Mouse (Mus musculus) activated CD4-positive, CD25-positive, alpha-beta regulatory T cell, adult 4 months (primary cell): ENCODE data around the gene Mybph. TPM values are rescaled to one million over a fixed set of nuclear protein-coding genes. Genes with fewer than 3 reads are reported as not detected.
"Not testable (repeated sequence)": the region's sequence is repeated elsewhere in the genome, so short reads cannot be mapped to it uniquely, and the experiment has no call there.

Source experiments
- ATAC-seq: one replicate; pipeline ENCODE4 v1.8.0; 2017
- polyA plus RNA-seq, 2 experiments: library from polyadenylated mRNA; unstranded; fragments of 100-300 nt; shearing (Covaris generic); gene quantifications; one replicate each; pipeline ENCODE4 v1.2.1; 2017

The Mybph gene
- polyA plus RNA-seq, 2 experiments from 2014 or later, result not detected

DNA sequence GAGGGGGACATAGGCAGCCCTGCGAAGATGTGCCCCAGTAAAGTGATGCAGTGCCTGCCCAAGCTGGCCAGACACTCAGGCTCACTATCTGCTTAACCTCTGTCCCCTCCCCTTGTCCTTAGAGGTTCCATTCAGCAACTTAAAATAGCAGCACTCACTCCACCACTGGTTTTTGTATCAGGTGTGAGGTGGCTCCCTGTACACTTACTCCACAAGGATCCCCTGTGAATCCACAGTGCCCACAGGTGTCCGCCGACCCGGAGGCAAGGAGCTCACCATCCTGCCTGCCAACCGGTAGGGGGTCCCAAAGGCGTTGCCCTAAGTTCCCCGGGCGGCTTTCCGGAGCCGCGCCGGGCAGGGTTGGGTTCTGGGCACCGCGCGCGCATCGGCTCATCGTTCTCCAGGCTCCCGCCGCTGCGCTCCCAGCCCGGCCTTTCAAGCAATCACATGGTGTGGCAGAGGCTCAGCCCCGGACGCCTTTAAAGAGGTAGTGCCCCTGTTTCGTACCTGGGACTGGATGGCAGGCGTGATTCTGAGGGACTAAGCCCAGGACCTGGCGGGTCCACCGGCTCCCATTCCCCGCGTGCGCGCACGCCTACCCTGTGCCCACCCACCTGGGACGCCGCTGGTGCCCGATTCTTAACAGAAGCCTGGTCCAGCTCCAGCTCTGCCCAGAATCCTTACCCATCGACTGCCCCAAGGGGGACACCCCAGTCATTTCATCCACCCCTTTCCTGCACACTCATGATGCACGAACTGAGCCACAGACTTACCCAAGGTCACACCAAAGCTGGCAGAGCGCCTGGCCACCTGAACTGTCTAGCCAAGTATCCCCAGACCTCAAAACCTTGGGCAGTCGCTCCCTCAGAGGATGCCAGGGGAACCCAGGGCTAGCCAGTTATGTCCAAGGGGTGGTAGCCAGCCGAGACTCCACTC lies 41.5 kb downstream of the Mybph start:
- ATAC-seq, result no peak

GRCm38 (mm10) chr1:134235391-134235921 lies 42.2 kb downstream of the Mybph start, which contains the start of gene Adora1:
Adora1 (minus strand) TSS chr1:134235431.
- ATAC-seq, result no peak

GRCm38 (mm10) chr1:134236142-134236541 lies 42.9 kb downstream of the Mybph start:
- ATAC-seq, result no peak

DNA sequence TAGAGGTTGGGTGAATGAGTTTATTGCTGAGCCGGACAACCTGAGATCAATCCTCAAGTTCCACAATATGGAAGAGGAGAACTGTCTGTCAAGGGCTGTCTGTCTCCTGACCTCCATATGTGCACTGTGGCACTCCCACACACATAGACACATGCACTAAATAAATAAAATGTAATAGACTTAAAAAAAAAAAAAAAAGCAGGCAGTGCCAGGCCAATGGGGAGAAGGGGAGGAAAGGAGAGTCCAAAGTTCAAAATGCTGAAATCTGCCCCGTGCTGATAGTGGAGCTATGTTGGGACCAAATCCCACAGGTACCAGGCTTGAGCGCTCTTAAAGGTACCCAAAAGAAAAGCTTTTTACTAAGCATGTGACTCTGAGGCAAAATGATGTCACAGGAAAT lies 44.2 kb downstream of the Mybph start:
- no peak for ATAC-seq

GRCm38 (mm10) chr1:134240701-134241100 lies 47.5 kb downstream of the Mybph start:
- no peak for ATAC-seq

DNA sequence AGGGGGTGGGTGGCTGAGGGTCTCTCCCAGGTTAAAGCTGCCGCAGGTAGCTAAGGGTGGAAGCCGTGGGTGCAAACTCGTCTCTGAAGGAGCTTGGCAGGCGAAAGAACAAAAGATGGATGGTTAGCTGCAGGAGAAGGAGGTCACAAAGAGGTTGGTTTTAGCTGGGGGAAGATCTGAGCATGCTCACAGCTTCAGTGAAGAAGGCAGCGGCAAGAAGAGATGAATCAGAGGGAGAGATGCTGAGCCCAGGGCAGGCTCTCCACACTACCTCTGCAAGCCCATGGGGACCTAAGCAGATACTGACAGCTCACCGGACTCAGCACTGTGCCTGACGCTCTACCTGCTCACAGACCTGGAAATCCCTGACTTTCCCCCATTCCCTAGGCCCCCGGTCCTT lies 48.0 kb downstream of the Mybph start:
- ATAC-seq, result no peak

DNA sequence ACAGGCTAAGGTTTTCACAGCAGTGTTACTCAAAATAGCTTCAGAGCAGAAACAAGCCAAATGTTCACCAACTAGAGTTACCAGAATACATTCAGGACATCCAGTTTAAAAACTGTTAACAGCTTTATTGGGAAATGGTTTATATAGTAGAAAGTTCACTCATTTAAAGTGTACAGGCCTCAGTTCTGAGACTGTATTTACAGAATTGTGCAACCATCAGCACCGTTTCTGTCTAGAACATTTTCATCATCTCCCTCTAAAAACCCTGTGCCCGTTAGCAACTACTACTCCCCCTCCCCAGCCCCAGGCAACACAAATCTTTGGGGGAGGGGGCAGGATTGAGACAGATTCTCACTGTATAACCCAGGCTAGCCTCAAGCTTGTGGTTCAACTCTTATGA lies 49.0 kb downstream of the Mybph start:
- ATAC-seq, result no peak

DNA sequence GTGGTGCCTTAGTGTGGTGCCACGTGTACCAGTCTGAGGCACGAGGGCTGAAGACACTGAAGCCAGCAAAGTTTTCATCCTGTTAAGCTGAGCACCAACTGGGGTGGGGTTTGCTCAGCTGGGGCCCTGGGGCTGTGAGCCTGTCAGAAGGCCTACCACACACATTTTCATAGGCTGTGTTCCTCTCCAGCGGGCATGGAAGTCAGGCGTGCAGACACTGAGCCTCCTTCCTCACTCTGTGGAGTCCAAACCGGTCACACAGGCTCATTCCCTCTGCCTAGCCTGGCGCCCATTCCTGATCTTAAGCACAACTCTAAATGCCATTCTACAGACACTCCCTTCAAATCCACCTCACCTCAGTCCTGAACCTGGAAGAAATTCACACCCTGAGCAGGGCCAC lies 50.3 kb downstream of the Mybph start:
- ATAC-seq, result no peak

GRCm38 (mm10) chr1:134243948-134244914 lies 51.0 kb downstream of the Mybph start:
- ATAC-seq, result no peak

- no peak for ATAC-seq
These were observed 51.9 kb downstream of the Mybph start for GRCm38 (mm10) chr1:134245004-134245717.

- no peak for ATAC-seq
These were observed 53.3 kb downstream of the Mybph start for GRCm38 (mm10) chr1:134246590-134246989.

DNA sequence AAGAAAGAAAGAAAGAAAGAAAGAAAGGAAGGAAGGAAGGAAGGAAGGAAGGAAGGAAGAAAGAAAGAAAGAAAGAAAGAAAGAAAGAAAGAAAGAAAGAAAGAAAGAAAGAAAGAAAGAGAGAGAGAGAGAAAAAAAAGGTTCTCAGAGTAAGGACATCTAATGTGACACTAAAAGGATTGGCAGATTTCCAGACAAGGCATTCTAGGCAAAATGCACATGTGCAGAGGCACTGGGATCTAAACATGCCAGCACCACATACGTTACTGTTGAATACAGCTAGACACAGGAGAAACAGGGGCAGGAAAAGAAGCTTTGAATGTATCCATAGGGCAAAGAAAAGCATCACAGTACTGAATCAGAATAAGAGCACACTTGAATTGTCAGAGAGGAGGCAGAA lies 56.4 kb downstream of the Mybph start:
- ATAC-seq, result not testable (repeated sequence)

Other genes with a start within 250 kb of the Mybph start
- gene Fmod, start 156.2 kb upstream of the Mybph start, polyA plus RNA-seq, result not detected
- 100 to 1,000 TPM; 174 to 181 TPM for gene Btg2, start 114.3 kb upstream of the Mybph start, polyA plus RNA-seq
- gene Chit1, start 82.2 kb upstream of the Mybph start, polyA plus RNA-seq, result not detected
- gene Chil1, start 11.3 kb upstream of the Mybph start, polyA plus RNA-seq, result not detected
- gene Adora1, start 42.0 kb downstream of the Mybph start, polyA plus RNA-seq, result under 1 TPM in 1 of 2 experiments, not detected in 1; 0.15 TPM
- gene Myog, start 96.5 kb downstream of the Mybph start, polyA plus RNA-seq, result not detected
- gene Ppfia4, start 139.5 kb downstream of the Mybph start, polyA plus RNA-seq, result under 1 TPM in 1 of 2 experiments, not detected in 1; 0.15 TPM
- 10 to 100 TPM; 23.6 to 33.3 TPM for gene Tmem183a, start 168.5 kb downstream of the Mybph start, polyA plus RNA-seq
- not detected for gene 4933406M09Rik, start 192.5 kb downstream of the Mybph start, polyA plus RNA-seq
- 10 to 100 TPM; 17.0 to 17.1 TPM for gene Cyb5r1, start 212.1 kb downstream of the Mybph start, polyA plus RNA-seq
- gene Adipor1, start 221.9 kb downstream of the Mybph start, polyA plus RNA-seq, result 10 to 100 TPM; 32.7 to 33.2 TPM